Mouse (Mus musculus) embryonic facial prominence, embryonic 14.5 days (tissue): ENCODE data around the gene Kmt2d. TPM values are rescaled to one million over a fixed set of nuclear protein-coding genes. Genes with fewer than 3 reads are reported as not detected.

ENCODE experiments used
- ATAC-seq: fragments of 200-750 bp; cut with Nextera tagmentation; 2 replicates; pipeline ENCODE4 v1.8.0; 2017; ENCODE audit warnings: low read depth, moderate number of reproducible peaks, moderate TSS enrichment
- DNase-seq: peaks from one replicate; pipeline ENCODE4 v3.0.0-alpha.2; 2015; ENCODE audit warnings: low spot score
- H3K27ac ChIP-seq: fragments of 300-500 bp; sonication (generic); replicated peaks from 2 replicates; pipeline ENCODE4 v1.5.1; 2014; ENCODE audit warnings: low read depth, mild to moderate bottlenecking, low read length, moderate library complexity
- H3K27me3 ChIP-seq: fragments of 300-500 bp; sonication (generic); replicated peaks from 2 replicates; pipeline ENCODE4 v1.6.1; 2014; ENCODE audit warnings: low read length; ENCODE audit not compliant: control insufficient read depth, insufficient read depth
- H3K36me3 ChIP-seq: fragments of 300-500 bp; sonication (generic); 2 replicates; pipeline ENCODE4 v1.6.1; 2014; ENCODE audit warnings: low read length, mixed read lengths; ENCODE audit not compliant: control insufficient read depth, insufficient read depth
- H3K4me1 ChIP-seq: fragments of 300-500 bp; sonication (generic); 2 replicates; pipeline ENCODE4 v1.6.1; 2014; ENCODE audit warnings: antibody characterized with exemption, low read length; ENCODE audit not compliant: control insufficient read depth, insufficient read depth
- H3K4me2 ChIP-seq: fragments of 300-500 bp; sonication (generic); 2 replicates; pipeline ENCODE4 v1.6.1; 2014; ENCODE audit warnings: low read depth, mild to moderate bottlenecking, low read length, moderate library complexity, mixed read lengths
- H3K4me3 ChIP-seq: fragments of 300-500 bp; sonication (generic); 2 replicates; pipeline ENCODE4 v1.5.1; 2014; ENCODE audit warnings: low read depth, mild to moderate bottlenecking, low read length
- H3K9ac ChIP-seq: fragments of 300-500 bp; sonication (generic); 2 replicates; pipeline ENCODE4 v1.6.1; 2014; ENCODE audit warnings: low read depth, mild to moderate bottlenecking, low read length, moderate library complexity, mixed read lengths
- H3K9me3 ChIP-seq: fragments of 300-500 bp; sonication (generic); 2 replicates; pipeline ENCODE4 v1.6.1; 2016; ENCODE audit warnings: low read length; ENCODE audit not compliant: control insufficient read depth
- WGBS: fragments of 180-500 bp; shearing (Covaris S2); extraction: QIAGEN DNeasy Blood & Tissue Kit; methylation state at CpG from one replicate; pipeline ENCODE4 v1.1.7; 2014; 5-methylcytosine and 5-hydroxymethylcytosine counted together
- polyA plus RNA-seq: library from polyadenylated mRNA; unstranded; fragments of >200 nt; fragmentation: Nextera tagmentation; extraction: Ambion mirVana; gene quantifications from 2 replicates; pipeline ENCODE4 v1.2.1, GENCODE M21; 2014

The Kmt2d gene
- polyA plus RNA-seq, 1 experiment from 2014 or later = 15.5 TPM

DNA sequence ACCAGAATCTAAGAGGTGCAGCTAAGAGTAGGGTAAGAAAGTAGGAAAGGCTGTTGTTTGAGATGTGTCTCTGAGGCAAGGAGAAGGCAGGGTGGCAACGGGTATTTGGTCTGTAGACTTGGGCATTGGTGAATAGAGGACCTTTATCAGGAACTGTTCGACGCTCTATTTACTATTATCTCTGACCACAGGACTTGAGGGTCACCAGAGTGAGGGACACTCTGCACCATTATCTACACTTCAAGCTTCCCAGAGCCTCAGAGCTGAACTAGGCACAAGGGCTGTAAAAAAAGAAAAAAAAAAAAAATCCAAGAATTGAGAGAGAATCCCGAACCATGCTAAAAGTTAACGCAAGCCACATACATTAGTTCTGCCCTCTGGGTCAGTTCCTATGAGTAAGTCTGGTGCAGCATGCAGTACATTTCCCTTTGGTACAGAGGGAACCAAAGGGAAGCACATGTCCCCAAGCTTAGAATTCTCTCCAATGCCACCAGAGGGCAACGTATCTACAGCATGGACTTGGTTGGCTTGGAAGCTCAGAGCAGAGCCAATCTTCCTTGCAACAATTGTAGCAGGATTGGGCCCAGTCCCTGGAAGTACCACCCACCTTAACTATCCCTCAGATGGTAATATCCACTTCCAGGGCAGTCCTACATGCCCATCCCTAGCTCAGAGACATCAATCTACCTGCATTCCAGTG lies 21.1 kb upstream of the Kmt2d start:
- no peaks in the 10 kb centered on the region for H3K36me3 ChIP-seq
- DNase-seq (peak; percentile 91), ATAC-seq (peak; percentile 60)
- H3K4me3 ChIP-seq = no peak overlapping the region
- no peak overlapping the region for H3K27ac ChIP-seq
- no peak overlapping the region for H3K9ac ChIP-seq
- no peaks in the 10 kb centered on the region for H3K9me3 ChIP-seq
- WGBS = 42% methylated on average over 6 of the region's 6 CpGs
- H3K27me3 ChIP-seq = peaks cover 62% of the 10 kb centered on the region
- H3K4me1 ChIP-seq = peaks cover 5% of the 10 kb centered on the region
- H3K4me2 ChIP-seq = no peak overlapping the region

DNA sequence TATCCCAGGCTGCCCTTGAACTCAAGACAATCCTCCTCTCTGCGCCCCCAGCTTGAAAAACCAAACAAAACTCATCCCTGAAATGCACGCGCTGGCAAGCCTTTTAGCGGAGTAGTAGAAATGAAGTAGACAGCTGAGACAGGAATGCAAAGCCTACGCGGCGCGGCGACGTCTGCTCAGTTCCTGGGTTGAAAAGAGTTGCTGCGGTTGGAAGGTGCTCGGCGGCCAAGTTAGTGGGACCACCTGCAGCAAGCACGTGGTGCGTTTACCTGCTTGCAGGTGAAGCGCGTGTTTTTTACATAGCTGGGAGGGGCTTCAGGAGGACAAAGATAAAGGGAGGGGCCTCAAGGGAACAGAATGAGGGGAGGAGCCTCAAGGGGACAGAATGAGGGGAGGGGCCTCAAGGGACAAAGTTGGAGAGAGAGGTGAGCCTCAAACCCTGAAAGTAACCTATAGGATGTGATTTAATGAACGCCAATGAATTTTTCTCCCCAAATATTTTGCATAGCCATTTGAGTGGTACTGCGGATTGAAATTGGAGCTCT lies 20.3 kb upstream of the Kmt2d start:
- Histone ChIP-seq H3K27me3 (peaks cover 55% of the 10 kb centered on the region), H3K4me2 (peak overlapping the region; percentile 21), H3K27ac (no peak overlapping the region), H3K4me3 (no peak overlapping the region), H3K9me3 (no peaks in the 10 kb centered on the region), H3K9ac (no peak overlapping the region), H3K4me1 (peaks cover 5% of the 10 kb centered on the region), H3K36me3 (no peaks in the 10 kb centered on the region)
- DNase-seq = peak; percentile 60
- WGBS = 8% methylated on average over 19 of the region's 19 CpGs
- ATAC-seq = no peak

DNA sequence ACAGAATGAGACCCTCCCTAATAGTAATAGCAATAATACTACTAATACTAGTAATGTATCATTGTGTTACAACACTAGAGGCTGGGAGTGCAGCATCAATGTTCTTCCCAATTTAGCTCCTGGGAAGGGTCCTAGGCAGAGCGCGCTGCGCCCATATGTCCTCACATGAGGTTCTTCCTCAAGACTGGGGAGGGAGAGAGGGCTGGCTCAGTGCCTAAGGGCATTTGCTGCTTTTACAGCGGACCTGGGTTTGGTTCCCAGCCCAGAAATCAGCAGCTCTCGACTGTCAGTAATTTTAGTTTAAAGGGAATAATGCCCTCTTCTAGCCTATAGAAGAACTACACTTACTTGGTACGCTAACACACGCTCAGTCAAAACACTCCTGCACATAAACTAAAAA lies 16.5 kb upstream of the Kmt2d start:
- ATAC-seq = no peak
- H3K9ac ChIP-seq = no peak overlapping the region
- H3K4me2 ChIP-seq = no peak overlapping the region
- no peaks in the 10 kb centered on the region for H3K4me1 ChIP-seq
- no peaks in the 10 kb centered on the region for H3K36me3 ChIP-seq
- H3K9me3 ChIP-seq = no peaks in the 10 kb centered on the region
- 76% methylated on average over 7 of the region's 7 CpGs for WGBS
- H3K4me3 ChIP-seq = no peak overlapping the region
- DNase-seq = no peak
- peaks cover 17% of the 10 kb centered on the region for H3K27me3 ChIP-seq
- peak overlapping the region; percentile 50 for H3K27ac ChIP-seq

DNA sequence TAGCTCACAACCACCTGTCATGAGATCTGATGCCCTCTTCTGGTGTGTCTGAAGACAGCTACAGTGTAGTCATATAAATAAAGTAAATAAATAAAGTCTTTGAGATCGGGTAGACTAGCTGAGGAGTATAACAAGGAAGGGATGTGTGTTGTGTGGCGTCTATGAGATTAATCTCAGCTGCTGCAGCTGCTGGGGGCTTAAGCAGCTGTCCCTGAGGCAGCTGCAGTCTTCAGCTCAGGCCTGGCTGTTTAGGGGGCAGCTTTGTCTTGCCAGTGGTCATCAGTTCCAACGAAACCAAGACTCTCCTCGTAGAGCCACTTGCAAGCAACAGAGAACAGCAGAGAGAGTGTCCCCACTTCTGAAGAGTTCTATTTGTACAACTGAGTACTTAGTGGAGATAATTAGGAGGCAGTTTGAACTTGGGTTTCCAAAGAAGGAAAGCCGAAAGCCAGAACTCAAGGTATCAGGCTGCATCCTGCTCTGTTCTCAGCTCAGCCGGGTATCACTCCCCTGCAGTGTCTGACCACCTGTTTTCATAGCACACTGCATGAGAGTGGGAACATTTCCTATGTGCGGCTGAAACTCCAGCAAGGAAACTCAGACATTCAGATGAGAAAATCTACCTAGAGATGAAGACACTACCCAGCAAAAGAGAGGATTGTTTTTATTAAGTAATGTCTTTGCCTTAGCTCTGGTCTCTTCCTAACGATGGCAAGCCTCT lies 15.8 kb upstream of the Kmt2d start:
- peak overlapping the region; percentile 50; the same call in 1 of the 2 replicates for H3K27ac ChIP-seq
- H3K9ac ChIP-seq = no peak overlapping the region
- peaks cover 11% of the 10 kb centered on the region for H3K27me3 ChIP-seq
- H3K4me3 ChIP-seq = no peak overlapping the region
- no peaks in the 10 kb centered on the region for H3K4me1 ChIP-seq
- no peaks in the 10 kb centered on the region for H3K36me3 ChIP-seq
- H3K4me2 ChIP-seq = no peak overlapping the region
- peak; percentile 61 for DNase-seq
- ATAC-seq = peak; percentile 70; the same call in 1 of the 2 replicates
- no peaks in the 10 kb centered on the region for H3K9me3 ChIP-seq
- WGBS = 54% methylated on average over 8 of the region's 8 CpGs

DNA sequence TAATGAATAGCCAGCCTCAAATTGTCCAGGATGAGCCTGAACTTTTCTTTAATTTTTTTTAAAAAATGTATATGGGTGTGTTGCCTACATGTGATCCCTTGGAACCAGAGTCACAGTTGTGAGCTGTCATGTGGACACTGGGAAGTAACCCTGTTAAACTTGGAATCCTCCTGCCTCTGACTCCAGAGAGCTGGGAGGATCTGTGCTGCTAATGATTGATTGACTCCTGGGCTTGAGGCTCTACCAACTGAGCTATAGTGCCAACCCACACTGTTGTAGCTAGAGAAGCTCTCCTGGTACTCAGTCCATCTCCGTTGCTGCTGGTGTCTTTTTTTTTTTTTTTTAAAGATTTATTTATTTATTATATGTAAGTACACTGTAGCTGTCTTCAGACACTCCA lies 13.1 kb upstream of the Kmt2d start:
- no peaks in the 10 kb centered on the region for H3K9me3 ChIP-seq
- ATAC-seq (no peak), DNase-seq (no peak)
- no peaks in the 10 kb centered on the region for H3K36me3 ChIP-seq
- 75% methylated on average over 1 of the region's 1 CpGs for WGBS
- H3K4me1 ChIP-seq = peaks cover 8% of the 10 kb centered on the region; the same call in 1 of the 2 replicates
- H3K4me3 ChIP-seq = no peak overlapping the region
- H3K27ac ChIP-seq = no peak overlapping the region
- H3K4me2 ChIP-seq = no peak overlapping the region
- no peak overlapping the region for H3K9ac ChIP-seq
- no peaks in the 10 kb centered on the region for H3K27me3 ChIP-seq

DNA sequence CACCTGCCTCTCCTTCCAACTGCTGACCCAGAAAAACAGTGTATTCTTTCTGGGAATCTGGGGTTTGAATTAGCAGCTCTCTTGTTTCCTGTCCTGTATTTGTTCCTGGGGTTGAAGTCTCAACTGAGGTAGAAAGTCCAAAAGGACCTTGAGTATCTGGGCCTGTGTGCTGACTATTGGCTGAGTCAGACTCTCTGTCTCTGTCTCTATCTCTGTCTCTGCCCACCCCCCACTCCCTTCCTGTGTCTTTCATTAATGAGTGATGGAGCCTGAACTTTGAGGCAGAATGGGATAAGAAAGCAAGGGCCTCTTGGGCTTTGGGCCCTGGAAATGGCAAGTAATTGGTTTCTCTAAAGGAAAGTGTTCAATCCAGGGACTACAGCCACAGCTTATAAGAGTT lies 12.7 kb upstream of the Kmt2d start:
- Histone ChIP-seq H3K27me3 (no peaks in the 10 kb centered on the region), H3K4me2 (no peak overlapping the region), H3K4me1 (peaks cover 8% of the 10 kb centered on the region; the same call in 1 of the 2 replicates), H3K9me3 (no peaks in the 10 kb centered on the region), H3K36me3 (no peaks in the 10 kb centered on the region), H3K9ac (no peak overlapping the region), H3K4me3 (no peak overlapping the region), H3K27ac (no peak overlapping the region)
- DNase-seq (no peak), ATAC-seq (no peak)

DNA sequence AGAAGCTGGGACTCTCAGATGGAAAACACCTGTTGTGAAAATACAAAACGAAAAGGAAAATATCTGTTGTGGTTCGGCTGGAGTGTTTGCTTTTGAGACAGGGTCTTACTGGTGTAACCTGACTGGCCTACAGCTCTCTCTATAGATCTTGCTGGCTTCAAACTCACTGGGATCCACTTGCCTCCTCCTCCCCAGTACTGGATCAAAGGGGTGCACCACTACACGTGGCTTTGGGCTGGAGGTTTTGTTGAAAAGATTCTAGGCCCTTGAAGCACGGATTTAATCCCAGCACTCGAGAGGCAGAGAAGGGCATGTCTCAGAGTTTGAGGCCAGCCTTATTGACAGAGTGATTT lies 10.6 kb upstream of the Kmt2d start:
- Histone ChIP-seq H3K4me2 (peak overlapping the region; percentile 72; the same call in 1 of the 2 replicates), H3K9ac (no peak overlapping the region; the same call in none of the 2 replicates), H3K27me3 (no peaks in the 10 kb centered on the region), H3K27ac (peak overlapping the region; percentile 84), H3K9me3 (no peaks in the 10 kb centered on the region), H3K4me1 (peaks cover 8% of the 10 kb centered on the region; the same call in 1 of the 2 replicates), H3K36me3 (no peaks in the 10 kb centered on the region), H3K4me3 (peak overlapping the region; percentile 67)
- WGBS = 6% methylated on average over 5 of the region's 5 CpGs
- DNase-seq = no peak
- peak; percentile 8; the same call in 1 of the 2 replicates for ATAC-seq

DNA sequence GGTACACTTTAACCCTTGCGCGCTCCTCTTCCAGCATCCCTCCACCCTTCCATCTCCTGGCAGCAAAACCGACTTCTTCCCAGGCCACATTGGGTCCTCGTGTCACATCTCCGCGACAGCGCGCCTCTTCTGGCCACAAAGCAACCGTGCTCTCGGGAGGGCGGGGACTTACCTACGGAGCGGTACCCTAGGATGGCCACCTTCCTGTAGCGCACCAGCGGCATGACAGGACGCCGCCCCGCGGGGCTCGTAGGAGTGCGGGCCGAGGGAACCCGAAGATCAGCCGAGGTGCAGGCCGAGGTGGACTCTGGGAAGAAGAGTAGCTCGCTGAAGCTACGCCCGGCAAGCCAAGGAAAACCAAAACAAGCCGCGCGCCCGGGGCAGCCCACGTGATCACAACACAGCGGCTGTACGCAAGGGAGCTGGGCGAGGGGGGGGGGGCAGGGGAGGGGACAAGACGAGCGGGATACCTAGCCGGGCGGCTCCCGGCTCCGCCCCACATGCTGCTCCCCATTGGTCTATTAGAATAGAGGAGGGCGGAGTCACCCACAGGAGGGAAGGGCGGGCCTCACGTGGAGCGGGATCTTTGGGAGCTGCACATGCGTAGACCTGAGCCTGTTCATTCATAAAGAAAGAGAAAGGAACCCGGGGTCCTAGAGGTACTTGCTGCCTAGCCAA lies 10.1 kb upstream of the Kmt2d start:
- peak overlapping the region; percentile 67 for H3K4me3 ChIP-seq
- H3K36me3 ChIP-seq = no peaks in the 10 kb centered on the region
- ATAC-seq (peak; percentile 96), DNase-seq (peak; percentile 99)
- peaks cover 8% of the 10 kb centered on the region; the same call in 1 of the 2 replicates for H3K4me1 ChIP-seq
- H3K27ac ChIP-seq = peak overlapping the region; percentile 84
- peak overlapping the region; percentile 68 for H3K9ac ChIP-seq
- H3K4me2 ChIP-seq = peak overlapping the region; percentile 72
- H3K27me3 ChIP-seq = no peaks in the 10 kb centered on the region
- H3K9me3 ChIP-seq = no peaks in the 10 kb centered on the region
- 0% methylated on average over 44 of the region's 48 CpGs for WGBS
